Mouse (Mus musculus): ENCODE measurements around the gene Socs3.
A peak's percentile ranks its signal among the peaks of the same experiment; 100 is the strongest.

The Socs3 gene

DNA sequence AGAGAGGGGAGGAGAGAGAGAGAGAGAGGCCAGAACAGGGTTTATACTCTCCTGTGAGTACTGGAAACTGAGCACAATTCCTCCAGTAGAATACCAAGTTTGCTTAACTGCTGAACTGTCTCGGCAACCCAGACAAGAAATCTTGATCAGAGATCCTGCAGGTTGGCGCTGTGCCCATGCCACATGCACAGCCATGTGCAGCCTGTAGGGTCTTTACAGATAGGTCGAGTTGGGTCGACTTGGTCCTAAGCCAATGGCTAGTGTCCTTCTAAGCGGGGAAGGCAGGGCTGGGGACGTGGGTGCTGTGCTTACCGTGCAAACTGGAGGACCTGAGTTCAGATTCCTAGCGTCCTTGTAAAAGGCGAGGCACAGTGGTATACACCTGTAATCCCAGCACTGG is 15.0 kb downstream of the Socs3 start:
- no peak for DNase-seq (ENCODE audit: low spot score)

GRCm38 (mm10) chr11:117954094-117954493 is 15.8 kb downstream of the Socs3 start:
- DNase-seq (ENCODE audit: low spot score), result no peak

DNA sequence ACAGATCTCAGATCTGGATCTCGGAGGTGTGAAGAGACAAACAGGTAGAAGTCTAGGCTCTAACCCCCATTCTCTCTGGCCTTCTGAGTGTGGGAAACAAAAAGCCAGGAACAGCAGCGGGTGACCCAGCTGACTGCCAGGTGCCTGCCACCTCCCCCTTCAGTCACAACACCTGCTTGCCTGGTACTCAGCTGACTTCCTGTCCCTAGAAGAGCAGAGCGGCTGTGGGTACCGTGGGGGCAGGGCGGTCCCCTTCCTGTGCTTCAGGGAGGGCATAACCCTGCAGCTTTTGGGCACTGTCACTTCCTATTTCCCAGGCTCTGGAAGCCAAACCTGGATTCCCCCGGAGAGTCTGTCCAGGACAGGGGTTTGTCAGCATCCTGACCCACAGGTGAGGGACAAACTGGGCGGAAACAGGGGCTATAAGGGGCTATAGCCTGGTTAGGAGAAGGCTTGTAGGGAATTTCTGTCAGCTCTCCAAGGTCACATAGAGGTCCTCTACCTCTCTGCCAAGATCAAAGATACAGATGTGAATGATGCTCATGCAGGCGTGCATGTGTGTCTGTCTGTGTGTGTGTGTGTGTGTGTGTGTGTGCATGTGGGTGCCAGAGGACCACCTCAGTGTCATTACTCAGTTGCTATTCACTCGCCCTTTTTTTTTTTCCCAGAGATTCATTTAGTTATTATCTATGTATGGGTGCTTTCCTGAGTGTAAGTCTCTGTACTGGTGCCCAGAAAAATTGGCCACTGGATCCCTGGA is 17.5 kb downstream of the Socs3 start:
- peak; percentile 2 for DNase-seq (ENCODE audit: low spot score)

GRCm38 (mm10) chr11:117951391-117951790 is 18.5 kb downstream of the Socs3 start:
- DNase-seq (ENCODE audit: low spot score), result no peak

- DNase-seq (ENCODE audit: low spot score), result peak; percentile 59
These were observed 20.3 kb downstream of the Socs3 start for GRCm38 (mm10) chr11:117949392-117950091.

DNA sequence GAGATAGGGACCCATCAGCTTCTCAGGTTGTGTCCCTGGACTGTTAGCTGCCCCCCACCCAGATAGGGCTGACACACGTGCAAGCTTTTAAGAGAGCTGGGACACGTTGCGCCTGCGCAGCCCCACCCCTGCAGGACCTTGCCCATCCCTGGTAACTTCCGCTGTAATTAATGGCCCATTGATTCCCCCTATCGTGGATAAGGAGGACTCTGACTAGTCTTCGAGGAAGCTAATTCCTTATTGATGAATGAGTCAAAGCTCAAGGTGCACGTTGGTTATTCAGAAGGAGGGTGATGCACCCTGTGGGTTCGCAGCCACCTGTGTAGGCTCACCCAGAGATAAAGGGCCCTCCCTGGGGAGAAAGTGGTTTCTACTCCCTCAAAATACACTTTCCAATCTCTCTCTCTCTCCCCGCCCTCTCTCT is 22.8 kb downstream of the Socs3 start:
- no peak for DNase-seq (ENCODE audit: low spot score)

DNA sequence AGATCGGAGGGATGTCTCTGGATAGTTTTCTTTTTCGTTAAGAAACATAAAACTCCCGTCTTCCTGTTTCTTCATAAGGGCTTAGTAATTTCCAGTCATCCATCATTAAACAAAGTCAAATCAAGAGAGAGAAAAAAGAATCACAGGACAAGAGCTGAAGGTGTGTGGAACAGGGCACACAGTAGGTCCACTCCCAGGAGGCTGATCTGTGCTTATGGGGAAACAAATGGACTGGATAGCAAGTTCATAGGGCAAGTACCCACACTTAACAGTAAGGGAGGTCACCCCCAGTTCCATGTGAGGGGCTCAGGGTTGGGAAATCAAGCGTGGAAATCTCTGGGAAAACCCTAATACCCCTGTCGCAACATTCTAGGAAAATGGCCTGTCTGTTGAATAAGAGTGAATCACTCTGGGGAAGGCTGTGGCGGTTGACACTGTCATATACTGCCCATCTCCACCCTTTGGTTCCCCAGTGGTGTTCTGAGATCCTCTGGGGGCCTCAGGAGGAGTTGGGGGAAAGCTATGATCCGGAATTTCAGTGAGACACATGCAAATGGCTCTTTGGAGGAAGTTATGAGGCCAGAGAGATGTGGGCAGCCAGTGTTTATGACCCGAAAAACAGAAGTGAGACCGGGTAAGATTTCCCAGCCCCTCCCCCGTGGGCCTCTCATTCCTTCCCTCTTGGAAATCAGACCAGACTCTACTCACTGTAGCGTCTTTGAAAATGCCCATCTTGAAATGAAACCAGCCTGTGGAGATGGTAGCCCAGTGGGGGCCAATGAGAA is 23.5 kb downstream of the Socs3 start:
- DNase-seq (ENCODE audit: low spot score), result no peak

- no peak for DNase-seq (ENCODE audit: low spot score)
These were observed 28.0 kb downstream of the Socs3 start for GRCm38 (mm10) chr11:117941848-117942247.

DNA sequence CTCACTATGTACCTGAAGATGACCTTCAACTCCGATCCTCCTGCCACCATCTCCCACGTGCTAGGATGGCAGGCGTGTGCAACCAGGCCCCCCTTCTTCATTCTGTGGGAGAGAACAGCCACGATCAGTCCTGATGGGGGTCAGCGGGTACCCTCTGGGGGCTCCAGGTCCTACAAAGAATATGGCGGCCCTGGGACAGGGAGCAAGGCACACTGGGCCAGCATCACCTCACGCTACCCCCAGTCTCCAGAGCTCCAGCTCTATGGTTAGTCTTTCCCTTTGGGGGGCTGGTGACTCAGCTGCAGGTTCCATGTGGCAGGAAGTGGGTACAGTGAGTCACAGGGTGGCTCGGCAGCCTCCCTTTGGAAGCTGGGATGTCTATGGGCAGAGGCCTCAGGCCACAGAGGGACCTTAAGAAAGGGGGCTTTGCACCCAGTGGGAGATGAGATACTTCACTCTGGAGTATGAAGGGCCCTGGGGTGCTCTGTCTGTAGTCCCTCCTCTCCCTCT is 28.5 kb downstream of the Socs3 start:
- DNase-seq (ENCODE audit: low spot score), result no peak

DNA sequence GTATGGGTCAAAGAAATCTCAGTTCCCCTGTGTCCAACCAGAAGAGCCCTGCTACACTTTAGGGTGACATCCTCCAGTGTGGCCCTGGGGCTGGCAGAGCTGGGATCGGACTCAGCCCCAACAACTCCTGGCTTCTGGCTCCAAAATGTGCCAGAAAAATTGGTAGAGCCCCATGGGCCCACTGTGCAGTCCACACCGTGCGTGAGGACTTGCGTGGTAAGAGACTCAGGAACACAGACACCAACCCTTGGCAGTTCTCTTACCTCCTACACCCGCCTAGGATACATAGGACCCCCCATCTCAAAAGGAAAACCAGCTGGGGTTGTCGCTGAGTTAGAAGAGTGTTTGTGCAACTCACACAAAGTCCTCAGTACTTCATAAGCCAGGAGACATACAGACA is 29.0 kb downstream of the Socs3 start:
- no peak for DNase-seq (ENCODE audit: low spot score)

- DNase-seq (ENCODE audit: low spot score), result no peak
These were observed 30.0 kb downstream of the Socs3 start for GRCm38 (mm10) chr11:117939741-117940285.

DNA sequence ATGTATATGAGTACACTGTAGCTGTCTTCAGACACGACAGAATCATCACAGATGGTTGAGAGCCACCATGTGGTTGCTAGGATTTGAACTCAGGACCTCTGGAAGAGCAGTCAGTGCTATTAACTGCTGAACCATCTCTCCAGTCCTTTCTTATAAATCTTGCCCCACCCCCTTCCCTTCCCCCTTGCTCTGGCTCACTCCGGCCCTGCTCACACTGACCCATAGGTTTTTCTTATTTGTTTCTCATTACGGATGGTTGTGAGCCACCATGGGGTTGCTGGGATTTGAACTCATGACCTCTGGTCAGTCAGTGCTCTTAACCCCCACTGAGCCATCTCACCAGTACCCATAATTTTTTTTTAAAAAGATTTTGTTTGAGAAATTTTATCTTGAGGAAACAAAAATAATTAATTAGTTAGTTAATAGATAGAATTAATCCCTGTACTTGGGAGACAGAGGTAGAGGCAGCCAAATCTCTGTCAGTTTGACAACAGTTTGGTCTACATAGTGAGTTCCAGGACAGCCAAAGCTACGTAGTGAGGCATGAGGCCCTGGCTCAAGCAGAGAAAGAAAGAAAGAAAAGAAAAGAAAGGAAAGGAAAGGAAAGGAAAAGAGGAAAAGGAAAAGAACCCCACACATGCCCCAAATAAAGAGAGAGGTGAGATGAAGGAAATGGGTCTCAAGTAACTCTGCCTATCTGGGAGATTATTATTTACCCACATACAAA is 30.7 kb downstream of the Socs3 start:
- DNase-seq (ENCODE audit: low spot score), result no peak

DNA sequence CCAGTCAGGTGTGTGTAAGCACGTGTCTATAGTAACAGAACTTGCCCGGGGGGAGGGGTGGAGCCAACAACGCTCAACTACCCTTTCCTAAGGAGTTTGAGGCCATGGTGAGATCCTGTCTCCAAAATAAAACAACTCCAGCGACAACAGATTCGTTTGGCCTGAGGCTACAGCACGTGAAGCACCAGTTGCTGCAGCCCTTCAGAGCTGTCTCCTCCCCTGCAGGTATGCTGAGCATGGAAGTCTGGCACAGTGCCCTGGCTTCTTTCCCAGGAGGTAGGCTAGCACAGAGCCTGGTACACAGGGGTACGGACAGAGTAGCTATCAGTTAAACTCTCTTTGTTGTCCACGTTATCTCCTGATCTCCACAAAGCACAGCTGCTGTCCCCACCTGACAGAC is 33.6 kb downstream of the Socs3 start:
- peak; percentile 63 for DNase-seq (ENCODE audit: low spot score)

GRCm38 (mm10) chr11:117935616-117936015 is 34.2 kb downstream of the Socs3 start:
- DNase-seq (ENCODE audit: low spot score), result no peak

DNA sequence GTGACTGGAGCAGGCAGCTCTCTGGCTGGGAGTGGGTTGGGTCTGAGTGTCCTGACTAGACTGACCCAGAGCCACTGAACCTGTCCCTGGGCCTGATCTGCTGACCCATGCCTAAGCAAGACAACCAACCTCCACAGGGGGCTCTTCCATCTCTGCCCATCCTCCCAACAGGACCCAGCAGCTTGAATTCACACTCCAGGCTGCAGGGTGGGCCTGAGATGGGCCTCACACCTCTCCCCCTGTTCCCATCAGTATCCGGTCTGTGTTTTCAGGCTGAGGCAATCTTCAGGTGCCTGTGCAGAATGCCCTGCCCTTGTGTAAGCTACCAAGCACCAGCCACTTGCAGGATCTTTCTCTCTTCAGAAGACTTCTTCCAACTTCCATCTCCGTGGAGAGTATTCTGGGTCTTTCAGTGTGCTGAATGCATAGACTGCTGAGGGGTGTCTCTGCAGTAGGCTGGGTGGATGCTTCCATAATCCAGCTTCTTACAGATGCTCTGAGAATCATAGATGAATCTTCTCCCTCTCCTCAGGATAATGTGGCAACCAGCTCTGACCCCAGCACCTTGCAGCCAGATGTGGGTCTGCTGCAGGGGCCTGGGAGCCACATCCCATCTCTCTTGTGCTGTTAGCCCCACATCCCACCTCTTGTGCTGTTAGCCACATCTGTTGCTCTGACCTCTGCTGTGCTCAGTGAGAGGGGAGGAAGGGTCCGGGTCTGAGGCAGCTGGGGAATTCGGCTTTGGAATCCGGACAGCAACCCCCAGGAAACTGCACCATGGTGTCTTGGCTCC is 35.1 kb downstream of the Socs3 start:
- no peak for DNase-seq (ENCODE audit: low spot score)

GRCm38 (mm10) chr11:117934168-117934567 is 35.7 kb downstream of the Socs3 start:
- no peak for DNase-seq (ENCODE audit: low spot score)

GRCm38 (mm10) chr11:117932195-117932594 is 37.7 kb downstream of the Socs3 start:
- DNase-seq (ENCODE audit: low spot score), result no peak

DNA sequence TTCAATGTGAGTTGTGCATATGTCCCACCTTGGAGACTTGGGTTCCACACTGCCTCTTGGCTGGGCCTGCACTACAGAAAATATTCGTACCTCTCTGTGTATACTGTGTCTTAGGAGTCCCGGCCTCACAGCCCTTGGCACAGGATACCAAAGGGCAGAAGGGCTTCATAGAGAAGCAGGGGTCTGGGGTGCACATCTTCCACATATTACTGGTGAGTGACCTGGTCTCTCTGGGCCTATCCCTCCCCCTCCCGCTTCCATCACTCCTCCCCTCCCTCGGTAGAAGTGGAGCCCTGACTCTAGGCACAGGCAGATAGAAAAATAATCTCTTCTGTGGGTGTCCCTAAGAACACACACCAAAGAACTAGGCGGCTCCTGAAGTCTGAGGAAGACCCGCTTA is 38.3 kb downstream of the Socs3 start:
- DNase-seq (ENCODE audit: low spot score), result no peak

GRCm38 (mm10) chr11:117930781-117931338 is 39.0 kb downstream of the Socs3 start:
- no peak for DNase-seq (ENCODE audit: low spot score)

DNA sequence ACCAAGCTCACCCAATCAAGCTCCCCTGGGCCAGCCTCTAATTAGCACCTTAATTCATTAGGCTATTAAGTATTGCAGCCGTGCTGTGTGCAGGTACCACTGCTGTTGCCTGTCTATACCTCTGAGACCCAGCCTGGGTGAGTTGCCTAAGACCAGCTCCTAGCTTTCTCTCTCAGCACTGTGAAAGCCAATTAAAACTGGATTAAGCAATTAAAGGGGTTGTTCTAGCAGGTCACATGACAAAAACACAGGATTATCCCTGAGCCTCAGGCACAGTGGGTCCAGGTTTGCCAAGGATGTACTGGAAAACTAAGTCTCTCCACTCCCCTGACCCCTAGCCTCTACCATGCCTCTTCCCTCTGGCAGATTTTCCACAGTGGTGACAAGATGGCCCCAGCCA is 44.3 kb downstream of the Socs3 start:
- no peak for DNase-seq (ENCODE audit: low spot score)

Data from ovary, postnatal 10 days (tissue).